ENCODE assay signal across 15 mouse cellular contexts in the genomic region with DNA sequence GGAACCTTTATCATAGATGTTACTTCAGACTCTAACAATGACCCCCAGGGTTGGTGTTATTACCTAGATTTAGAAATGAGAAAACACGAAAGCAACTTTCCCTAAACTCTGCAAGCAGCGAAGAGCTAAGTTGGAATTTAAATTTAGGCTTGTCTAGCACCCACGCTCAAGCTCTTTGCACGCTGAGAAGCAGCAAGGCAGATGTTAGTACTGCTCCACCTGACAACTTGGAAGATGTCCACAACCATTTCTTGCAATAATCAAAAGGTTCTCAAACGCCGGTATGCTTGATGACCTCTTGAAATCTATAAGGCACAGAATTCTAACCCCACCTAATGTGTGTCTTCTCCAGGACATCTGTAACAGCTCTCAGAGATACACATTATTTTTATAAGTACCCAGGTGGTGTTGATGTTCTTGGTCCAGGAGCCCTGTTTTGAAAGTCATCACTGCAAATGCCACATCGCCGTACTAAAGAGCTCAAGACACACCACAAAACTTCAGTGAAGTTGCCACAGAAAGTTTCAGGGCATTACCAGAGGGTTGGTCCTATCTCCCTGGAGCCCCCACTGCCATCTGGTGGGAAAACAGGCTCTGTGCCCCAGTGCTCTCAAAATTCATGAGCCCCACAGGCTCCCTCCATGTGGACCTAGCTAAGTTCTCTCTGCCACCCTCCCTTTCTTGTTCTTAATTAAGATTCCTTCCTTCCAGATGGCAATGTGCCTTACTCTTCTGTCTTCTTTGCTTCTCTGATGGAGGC.
DNase-seq lines count a peak whose midpoint lies in the region; ATAC-seq and TF ChIP-seq lines count a peak whose summit lies in the region.
"Had no signal": no experiment of that assay in that cellular context is flagged by ENCODE, and none has a peak within 500 bp of the region (broad histone marks: within the 10 kb centered on the region; RNA-seq: fewer than 3 reads in every experiment).

No protein-coding gene starts in this region.

- no peak for TF ChIP-seq EP300 in CH12.LX (IDR thresholded peaks at IDR 0.05; ENCODE audit: low read length)

- dilution Hi-C loops in CH12.LX (cut with MboI; ENCODE audit: extremely low pct_ligation_motif_present, extremely low pct_unique_long_range_greater_than_20kb, low sequenced_read_pairs): no loop called here

- peaks cover 0 to 4% of the 10 kb centered on the region in 2 experiments; a peak in 1 of 4 replicates for H3K4me1 ChIP-seq in CH12.LX (ENCODE audit: control insufficient read depth in 1 of 2, insufficient read depth in 2 of 2)
- H3K4me1 ChIP-seq: embryonic facial prominence, embryonic 13.5 days; heart, embryonic 15.5 days; hindbrain, embryonic 13.5 days had no signal

- H3K27ac ChIP-seq in CH12.LX (ENCODE audit: insufficient read depth, low read depth): no peak overlapping the region
- H3K27ac ChIP-seq: embryonic facial prominence, embryonic 13.5 days; heart, embryonic 15.5 days; hindbrain, embryonic 13.5 days had no signal

- H3K36me3 ChIP-seq in CH12.LX (replicated peaks in 1 of 2; ENCODE audit: control insufficient read depth in 1 of 2, insufficient read depth in 1 of 2, low read length in 1 of 2): no peaks in the 10 kb centered on the region
- H3K36me3 ChIP-seq: embryonic facial prominence, embryonic 13.5 days; heart, embryonic 15.5 days; hindbrain, embryonic 13.5 days had no signal

- no peak for ATAC-seq in cerebellum, adult (ENCODE audit: insufficient number of reproducible peaks, low FRiP score, low TSS enrichment)
- ATAC-seq: Patski had no signal

- no peaks in the 10 kb centered on the region for H3K9me3 ChIP-seq in CH12.LX (replicated peaks; ENCODE audit: low read length)
- H3K9me3 ChIP-seq: embryonic facial prominence, embryonic 13.5 days; heart, embryonic 15.5 days; hindbrain, embryonic 13.5 days had no signal

- DNase-seq in cerebellum, postnatal 10 days: peak; percentile 19 to 30
- no peak for DNase-seq in cerebellum, postnatal 14 days
- DNase-seq in CH12.LX (ENCODE audit: extremely low read depth): no peak
- DNase-seq in layer of hippocampus, adult 9-11 months: peak; percentile 58
- DNase-seq in right cerebral cortex, adult 2 months (ENCODE audit: low spot score in 2 of 2): peak; percentile 58 to 61
- DNase-seq in thymus, postnatal 36 days: no peak
- no peak for DNase-seq in urinary bladder, postnatal 36 days (ENCODE audit: low spot score in 2 of 2)
- DNase-seq: cerebellum, adult 9-10 months; kidney, adult 2 months; lung, adult 2 months had no signal

- no peak for TF ChIP-seq POLR2A in CH12.LX (IDR thresholded peaks at IDR 0.05; ENCODE audit: low read depth, low read length)

- no peak overlapping the region for H3K9ac ChIP-seq in CH12.LX (ENCODE audit: insufficient read depth, low read depth)
- H3K9ac ChIP-seq: embryonic facial prominence, embryonic 13.5 days; heart, embryonic 15.5 days; hindbrain, embryonic 13.5 days had no signal

- peak; percentile 6 to 17; a peak in 1 of 4 replicates for TF ChIP-seq CTCF in CH12.LX (conservative IDR thresholded peaks at IDR 0.05 in 1 of 2, IDR thresholded peaks at IDR 0.05 in 1 of 2; ENCODE audit: low read depth in 2 of 2, low read length in 2 of 2)

- no peak overlapping the region for H3K4me2 ChIP-seq in CH12.LX (ENCODE audit: insufficient read depth, low read depth, poor library complexity, severe bottlenecking)
- H3K4me2 ChIP-seq: embryonic facial prominence, embryonic 13.5 days; heart, embryonic 15.5 days; hindbrain, embryonic 13.5 days had no signal

- H3K79me2 ChIP-seq in CH12.LX (replicated peaks; ENCODE audit: control insufficient read depth, extremely low read depth, insufficient read depth, poor library complexity, severe bottlenecking): no peaks in the 10 kb centered on the region

- in situ Hi-C loops in CH12.LX (cut with MboI; ENCODE audit: low pct_ligation_motif_present, low pct_unique_long_range_greater_than_20kb, low sequenced_read_pairs): no loop called here

- peak; percentile 16 for TF ChIP-seq RAD21 in CH12.LX (IDR thresholded peaks at IDR 0.05; ENCODE audit: low read depth, low read length)

- no peak overlapping the region for H3K4me3 ChIP-seq in CH12.LX (replicated peaks in 1 of 3; ENCODE audit: low read depth in 2 of 3, low read length in 2 of 3, poor library complexity in 1 of 3)
- H3K4me3 ChIP-seq: embryonic facial prominence, embryonic 13.5 days; heart, embryonic 15.5 days; hindbrain, embryonic 13.5 days had no signal

- no peaks in the 10 kb centered on the region for H3K27me3 ChIP-seq in CH12.LX (replicated peaks)
- H3K27me3 ChIP-seq: embryonic facial prominence, embryonic 13.5 days; heart, embryonic 15.5 days; hindbrain, embryonic 13.5 days; Patski had no signal

TF ChIP-seq in CH12.LX, 34 proteins besides CTCF, POLR2A, EP300 and RAD21:
- no peak for TF ChIP-seq MAX (IDR thresholded peaks at IDR 0.05; ENCODE audit: low read length)
- no peak for TF ChIP-seq MEF2A (IDR thresholded peaks at IDR 0.05; ENCODE audit: borderline replicate concordance, low read depth, low read length)
- no peak for TF ChIP-seq KAT2A (IDR thresholded peaks at IDR 0.05; ENCODE audit: insufficient replicate concordance, low read length)
- TF ChIP-seq SMC3 (IDR thresholded peaks at IDR 0.05; ENCODE audit: low read depth, low read length): peak; percentile 34

Comparison
In these comparisons a context has a peak if more than half of its experiments do, and no peak if none do; other contexts are left out.
1. DNase-seq: peak in cerebellum, postnatal 10 days (2 of 2), layer of hippocampus, adult 9-11 months (single experiment) and right cerebral cortex, adult 2 months (2 of 2); none in cerebellum, postnatal 14 days (0 of 2), CH12.LX (single experiment), thymus, postnatal 36 days (0 of 2) and urinary bladder, postnatal 36 days (0 of 2).